Mouse (Mus musculus) large intestine, adult 2 months (tissue): ENCODE measurements at regions not wholly inside any gene's neighbourhood (a gene's known extent, or its start where the extent isn't known, plus 50 kb on each side); places are given as distances from the start of the nearest gene placed in this dataset.
A peak's percentile ranks its signal among the peaks of the same experiment; 100 is the strongest.

ENCODE experiments used
- DNase-seq: peaks from one replicate; pipeline ENCODE4 v3.0.0-alpha.2; 2012; ENCODE audit warnings: low read depth, low spot score
- WGBS: fragments of 180-500 bp; shearing (Covaris S2); methylation state at CpG from one replicate; pipeline ENCODE4 v1.1.7; 2018; 5-methylcytosine and 5-hydroxymethylcytosine counted together

- DNase-seq, result no peak
- 79% methylated on average over 3 of the region's 3 CpGs for WGBS
These were observed 186.4 kb upstream of the Nampt start for GRCm38 (mm10) chr12:32632935-32633334.

DNA sequence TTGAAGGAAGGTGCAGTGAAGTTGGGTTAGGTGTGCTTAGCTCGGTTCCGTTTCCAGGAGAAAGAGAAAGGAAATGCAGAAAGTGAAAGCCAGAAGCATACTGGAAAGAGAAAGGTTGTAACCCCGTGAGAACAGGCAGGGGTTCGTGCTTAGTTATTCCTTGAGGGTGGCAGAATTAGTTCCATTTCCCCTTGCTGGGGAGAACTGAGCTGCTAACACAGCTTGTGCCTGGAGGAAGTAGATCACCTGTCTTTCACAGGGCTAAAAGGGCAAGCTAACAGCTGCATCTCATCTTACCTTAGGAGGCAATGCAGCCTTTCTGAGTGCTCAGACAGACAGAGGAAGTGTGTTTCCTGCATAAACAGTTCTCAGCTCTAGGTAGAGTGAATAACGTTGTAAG, 184.3 kb upstream of the Nampt start:
- WGBS, result 13% methylated on average over 5 of the region's 5 CpGs
- peak; percentile 3 for DNase-seq

GRCm38 (mm10) chr12:32637400-32638100, 181.8 kb upstream of the Nampt start:
- WGBS, result 2% methylated on average over 8 of the region's 8 CpGs
- peak; percentile 40 for DNase-seq

DNA sequence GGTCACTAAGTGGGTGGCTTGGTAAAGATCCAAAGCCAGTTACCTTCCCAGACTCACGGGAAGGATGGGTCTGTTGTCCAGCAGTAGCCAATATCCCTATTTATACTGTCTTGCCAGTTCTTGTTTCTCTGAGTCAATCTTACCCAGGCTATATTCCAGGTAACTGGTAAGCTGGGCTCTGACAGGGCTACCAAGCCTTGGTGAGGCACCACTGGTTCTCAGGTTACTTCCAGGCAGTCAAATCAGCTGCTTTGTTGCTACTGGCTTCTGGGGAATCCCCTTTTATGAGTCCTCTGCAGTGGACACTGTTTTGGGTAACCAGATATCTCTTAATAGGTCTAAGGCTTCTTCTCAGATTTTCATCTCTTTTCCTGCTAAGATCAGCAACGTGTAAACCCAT, 178.8 kb upstream of the Nampt start:
- WGBS, result 68% methylated on average over 2 of the region's 2 CpGs
- no peak for DNase-seq

GRCm38 (mm10) chr12:32642493-32642892, 176.9 kb upstream of the Nampt start:
- DNase-seq, result no peak
- WGBS, result 26% methylated on average over 1 of the region's 1 CpGs

- WGBS, result 98% methylated on average over 1 of the region's 1 CpGs
- DNase-seq, result no peak
These were observed 166.2 kb upstream of the Nampt start for GRCm38 (mm10) chr12:32653096-32653495.

- DNase-seq, result no peak
- WGBS, result 49% methylated on average over 2 of the region's 2 CpGs
These were observed 163.2 kb upstream of the Nampt start for GRCm38 (mm10) chr12:32656194-32656593.

DNA sequence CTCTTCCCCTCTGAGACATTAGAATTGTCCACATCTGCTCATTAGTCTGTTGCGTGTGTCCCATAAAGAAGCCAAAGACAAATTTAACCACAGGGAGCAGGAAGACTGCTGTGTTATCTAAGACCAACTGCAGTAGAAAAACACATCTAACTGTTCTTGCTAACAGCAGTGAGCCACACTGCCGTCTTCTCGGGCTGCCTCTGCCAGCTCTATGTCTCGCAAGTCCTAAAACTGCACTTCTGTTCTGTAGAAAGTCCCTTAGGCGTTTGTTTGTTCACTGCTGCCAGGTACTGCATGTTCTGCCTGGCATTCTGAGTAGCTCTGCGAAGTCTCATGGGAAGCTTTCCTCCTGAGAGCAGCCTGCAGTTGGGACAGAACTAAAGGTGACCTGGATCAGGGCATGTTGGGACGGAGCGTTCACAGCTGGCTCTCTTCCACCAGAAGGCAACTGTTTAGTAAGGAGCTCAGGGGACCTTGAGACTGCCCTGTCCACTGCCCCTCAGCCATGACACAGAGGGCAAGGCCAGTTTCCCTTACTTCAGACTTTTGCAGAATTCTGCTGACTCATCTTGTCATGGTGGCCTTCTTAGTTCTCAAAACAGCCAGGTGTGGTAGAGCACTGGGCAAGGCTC, 157.4 kb upstream of the Nampt start:
- DNase-seq, result no peak
- 78% methylated on average over 8 of the region's 8 CpGs for WGBS

GRCm38 (mm10) chr12:32666040-32666439, 153.3 kb upstream of the Nampt start:
- no peak for DNase-seq
- WGBS, result 22% methylated on average over 1 of the region's 1 CpGs

DNA sequence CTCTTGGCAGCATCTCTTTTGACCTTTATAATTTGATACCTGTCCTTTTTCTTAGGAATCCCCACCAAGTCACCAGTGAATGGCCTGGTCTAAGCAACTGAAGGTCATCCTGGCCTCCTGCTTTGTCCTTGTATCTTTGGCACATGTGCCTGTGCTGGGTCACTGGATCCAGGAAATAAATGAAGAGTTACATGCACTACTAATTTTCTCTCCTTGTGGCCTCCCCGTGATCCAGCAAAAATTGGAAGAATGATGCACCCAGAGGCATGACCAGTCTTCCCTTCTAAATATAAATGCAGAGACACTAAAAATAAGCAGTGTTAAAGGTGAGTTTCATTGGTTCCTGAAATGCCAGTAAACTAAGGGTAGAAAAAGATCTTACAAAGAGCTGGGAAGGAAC, 141.4 kb upstream of the Nampt start:
- 82% methylated on average over 1 of the region's 1 CpGs for WGBS
- no peak for DNase-seq

DNA sequence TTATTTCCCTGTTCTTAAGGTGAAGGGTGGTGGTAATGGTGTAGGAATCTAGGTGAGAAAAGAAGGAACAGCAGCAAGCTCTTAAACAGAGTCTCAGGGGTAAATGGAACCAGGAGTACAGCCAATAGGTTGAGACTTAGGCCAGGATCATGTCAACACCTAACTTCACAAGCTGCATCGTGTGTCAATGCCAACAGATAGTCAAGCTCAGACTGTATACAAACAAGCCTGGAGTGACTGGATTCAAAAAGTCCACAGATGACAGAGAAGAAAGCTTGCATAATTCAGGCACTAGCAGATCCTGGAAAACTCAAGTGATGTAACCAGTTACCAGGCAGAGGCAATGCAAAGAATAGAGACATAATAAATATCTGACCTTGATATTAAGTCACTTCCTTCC, 140.6 kb upstream of the Nampt start:
- no peak for DNase-seq
- 55% methylated on average over 1 of the region's 1 CpGs for WGBS

DNA sequence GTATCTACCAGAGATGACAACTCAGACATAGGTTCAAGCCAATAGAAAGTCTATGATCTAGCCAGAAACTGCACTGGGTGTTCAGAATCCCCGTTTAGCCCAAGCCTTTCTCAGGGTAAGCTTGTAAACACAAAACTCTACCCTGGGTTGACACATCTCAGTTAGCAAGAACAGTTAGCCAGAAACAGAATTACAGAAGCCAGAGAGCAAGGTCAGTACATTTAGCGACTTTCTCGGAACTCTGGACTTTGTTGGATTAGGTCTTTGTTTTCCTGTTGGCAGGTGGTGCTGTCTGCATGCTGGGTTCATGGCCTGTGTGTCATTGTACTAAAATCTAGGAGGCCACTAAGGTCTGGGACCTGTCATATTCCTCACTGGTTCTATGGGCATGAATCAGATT, 137.4 kb upstream of the Nampt start:
- DNase-seq, result no peak
- WGBS, result 47% methylated on average over 3 of the region's 3 CpGs

DNA sequence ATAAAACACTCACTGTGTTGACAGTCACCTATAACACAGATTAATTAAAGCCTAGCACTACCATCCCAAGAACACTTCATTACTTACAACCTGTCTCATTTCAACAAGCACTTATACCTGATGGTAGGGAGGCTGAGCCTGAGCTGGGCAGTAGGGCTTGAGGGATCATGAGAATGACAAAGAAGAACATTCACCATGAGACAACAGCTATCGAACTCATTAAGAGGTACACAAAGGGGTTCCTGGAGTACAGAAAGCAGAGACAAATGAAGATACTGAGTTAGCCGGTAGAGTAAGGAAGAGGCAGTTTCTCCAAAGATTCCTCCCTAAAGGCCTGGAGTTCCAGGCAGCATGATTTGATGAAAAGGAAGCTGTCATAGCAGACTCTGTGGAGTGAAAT, 136.0 kb upstream of the Nampt start:
- no peak for DNase-seq
- 97% methylated on average over 2 of the region's 2 CpGs for WGBS

DNA sequence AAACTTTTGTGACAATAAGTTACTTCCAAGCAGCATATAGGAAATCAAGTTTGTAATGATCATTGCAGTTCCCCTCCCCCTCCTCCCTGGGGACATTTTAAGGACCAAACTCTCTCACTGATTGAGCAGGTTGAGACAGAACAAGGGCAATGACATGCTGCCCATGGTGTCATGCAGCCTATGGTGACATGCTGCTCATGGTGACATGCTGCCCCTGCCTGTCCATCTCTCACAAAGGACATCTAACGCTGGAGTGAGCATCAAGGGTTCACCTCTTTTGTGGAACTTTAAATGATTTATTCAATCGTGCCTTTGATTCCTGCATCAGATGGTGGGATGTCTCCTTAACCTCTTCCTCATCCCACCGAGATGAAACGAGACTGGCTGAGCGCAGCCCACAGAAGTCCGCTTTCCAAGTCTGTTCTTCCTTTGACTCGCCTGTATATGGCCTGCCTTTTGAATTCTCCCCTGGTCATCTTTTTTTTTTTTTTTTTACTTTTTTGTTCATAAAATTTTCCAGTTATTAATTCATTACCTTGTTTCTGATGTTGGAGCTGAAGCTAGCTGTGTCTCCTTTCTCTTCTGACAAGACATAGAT, 133.5 kb upstream of the Nampt start:
- WGBS, result 87% methylated on average over 7 of the region's 7 CpGs

DNA sequence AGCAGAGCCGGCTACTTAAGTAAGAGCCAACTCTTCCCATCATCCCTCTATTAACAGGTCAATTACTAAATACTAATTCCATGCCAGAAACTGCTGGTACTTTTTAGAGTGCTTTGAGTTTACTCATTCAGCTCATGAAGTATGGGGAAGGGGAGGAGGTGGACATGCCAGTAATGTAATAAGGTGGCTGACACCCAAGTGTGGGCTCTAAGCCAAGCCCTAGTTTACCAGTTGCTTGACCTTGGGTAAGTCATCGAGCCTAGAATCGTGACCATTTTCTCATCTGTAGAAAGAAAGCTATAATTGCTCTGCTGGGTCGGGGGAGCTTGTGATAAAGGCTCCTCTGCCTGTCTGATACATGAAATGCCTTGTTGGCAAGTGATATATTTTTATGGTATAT, 130.0 kb upstream of the Nampt start:
- DNase-seq, result no peak
- WGBS, result 62% methylated on average over 4 of the region's 4 CpGs

More for the DNA sequence above, 133.5 kb upstream of the Nampt start:
- no peak for DNase-seq

DNA sequence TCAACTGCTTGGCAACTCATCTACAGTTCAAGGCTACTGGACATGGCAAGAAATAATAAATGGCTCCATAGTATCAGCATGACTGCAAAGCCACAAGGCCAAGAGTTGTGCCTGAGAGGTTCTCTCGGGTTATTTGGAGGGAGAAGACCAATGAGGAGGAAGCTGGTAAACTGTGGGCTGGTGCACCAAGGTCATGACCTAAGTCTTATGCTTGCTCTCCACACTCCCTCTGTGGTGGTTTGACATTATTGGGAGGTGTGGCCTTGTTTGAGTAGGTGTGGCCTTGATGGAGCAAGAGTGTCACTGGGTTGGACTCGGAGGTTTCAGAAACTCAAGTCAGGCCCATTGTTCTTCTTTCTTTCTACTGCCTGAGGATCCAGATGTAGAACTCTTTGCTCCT, 129.2 kb upstream of the Nampt start:
- WGBS, result 75% methylated on average over 2 of the region's 2 CpGs
- no peak for DNase-seq

- WGBS, result 66% methylated on average over 8 of the region's 8 CpGs
- DNase-seq, result no peak
These were observed 127.1 kb upstream of the Nampt start for GRCm38 (mm10) chr12:32692081-32692819.

- WGBS, result 78% methylated on average over 7 of the region's 7 CpGs
- no peak for DNase-seq
These were observed 126.4 kb upstream of the Nampt start for GRCm38 (mm10) chr12:32692962-32693361.

DNA sequence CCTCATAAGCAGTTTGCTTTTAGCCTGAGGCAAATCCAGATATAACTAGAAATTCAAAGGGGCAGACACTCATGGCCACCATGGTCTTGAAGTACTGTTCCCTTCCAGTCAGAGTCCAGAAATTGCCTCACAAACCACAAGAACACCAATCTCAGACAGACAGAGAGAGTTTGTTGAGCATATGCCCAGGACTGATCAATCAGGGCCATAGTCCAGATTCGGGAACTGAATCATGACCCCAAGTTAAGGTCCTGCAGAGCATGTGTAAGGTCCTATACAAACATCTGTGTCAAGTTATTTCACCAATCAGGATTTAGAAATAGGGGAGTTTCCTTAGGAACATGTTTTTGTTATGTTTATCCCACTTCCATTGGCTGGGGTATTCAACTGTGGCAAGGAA, 125.7 kb upstream of the Nampt start:
- no peak for DNase-seq
- 95% methylated on average over 1 of the region's 1 CpGs for WGBS

GRCm38 (mm10) chr12:32696832-32697231, 122.5 kb upstream of the Nampt start:
- no peak for DNase-seq
- 81% methylated on average over 2 of the region's 2 CpGs for WGBS

- WGBS, result 88% methylated on average over 10 of the region's 10 CpGs
- DNase-seq, result no peak
These were observed 110.2 kb upstream of the Nampt start for GRCm38 (mm10) chr12:32709188-32709587.
